Mouse (Mus musculus) megakaryocyte, embryonic 14.5 days (primary cell): Measurements from ENCODE around the gene Thap12. TPM values are rescaled to one million over a fixed set of nuclear protein-coding genes. Genes with fewer than 3 reads are reported as not detected.

Source experiments
- H3K27me3 ChIP-seq: replicated peaks from 2 replicates; pipeline ENCODE3; 2012; ENCODE audit warnings: inconsistent platforms
- H3K36me3 ChIP-seq: replicated peaks from 2 replicates; pipeline ENCODE3; 2012; ENCODE audit warnings: low read length, inconsistent platforms, mixed read lengths
- H3K4me1 ChIP-seq: 2 replicates; pipeline ENCODE4 v1.6.1; 2012; ENCODE audit warnings: inconsistent platforms
- H3K4me3 ChIP-seq: replicated peaks from 2 replicates; pipeline ENCODE3; 2012; ENCODE audit warnings: moderate library complexity, mild to moderate bottlenecking, inconsistent platforms
- H3K9me3 ChIP-seq: 2 replicates; pipeline ENCODE4 v1.6.1; 2012; ENCODE audit warnings: inconsistent platforms
- FLI1 ChIP-seq: IDR thresholded peaks from 2 replicates; pipeline ENCODE4 v1.6.1; 2012; ENCODE audit warnings: low read length, inconsistent platforms, mixed read lengths
- GATA1 ChIP-seq: IDR thresholded peaks from 3 replicates; pipeline ENCODE4 v1.6.1; 2012; ENCODE audit warnings: mixed read lengths, low read length, inconsistent platforms, borderline replicate concordance
- polyA plus RNA-seq: library from polyadenylated mRNA; stranded (reverse); fragments of >175 nt; gene quantifications from 2 replicates; pipeline ENCODE4 v1.2.3, GENCODE M21; 2012; ENCODE audit warnings: low replicate concordance; ENCODE audit not compliant: insufficient read depth

The Thap12 gene
- polyA plus RNA-seq, 1 experiment, result 2.0 TPM

- Histone ChIP-seq H3K4me1 (peaks cover 30% of the 10 kb centered on the region), H3K36me3 (no peaks in the 10 kb centered on the region), H3K4me3 (peak overlapping the region; percentile 31), H3K27me3 (no peaks in the 10 kb centered on the region), H3K9me3 (no peaks in the 10 kb centered on the region)
- TF ChIP-seq FLI1, result no peak
- TF ChIP-seq GATA1, result no peak
These were observed 8.9 kb upstream of the Thap12 start for GRCm38 (mm10) chr7:98694046-98694445.

GRCm38 (mm10) chr7:98697496-98697895, 5.4 kb upstream of the Thap12 start:
- Histone ChIP-seq H3K36me3 (peaks cover 14% of the 10 kb centered on the region), H3K4me1 (peaks cover 36% of the 10 kb centered on the region), H3K9me3 (no peaks in the 10 kb centered on the region), H3K4me3 (no peak overlapping the region), H3K27me3 (no peaks in the 10 kb centered on the region)
- TF ChIP-seq GATA1 (no peak), FLI1 (no peak)

- no peaks in the 10 kb centered on the region for H3K9me3 ChIP-seq
- TF ChIP-seq FLI1 (no peak), GATA1 (no peak)
- no peak overlapping the region for H3K4me3 ChIP-seq
- H3K36me3 ChIP-seq, result peaks cover 14% of the 10 kb centered on the region
- peaks cover 31% of the 10 kb centered on the region for H3K4me1 ChIP-seq
- no peaks in the 10 kb centered on the region for H3K27me3 ChIP-seq
These were observed 4.9 kb upstream of the Thap12 start for GRCm38 (mm10) chr7:98698041-98698440.

- Histone ChIP-seq H3K27me3 (no peaks in the 10 kb centered on the region), H3K9me3 (no peaks in the 10 kb centered on the region), H3K4me3 (no peak overlapping the region), H3K4me1 (peaks cover 26% of the 10 kb centered on the region), H3K36me3 (peaks cover 14% of the 10 kb centered on the region)
- TF ChIP-seq FLI1, result no peak
- TF ChIP-seq GATA1, result no peak
These were observed 4.3 kb upstream of the Thap12 start for GRCm38 (mm10) chr7:98698590-98698989.

GRCm38 (mm10) chr7:98701771-98702170, 1.1 kb upstream of the Thap12 start:
- H3K36me3 ChIP-seq, result peaks cover 14% of the 10 kb centered on the region
- TF ChIP-seq GATA1, result no peak
- TF ChIP-seq FLI1, result no peak
- H3K9me3 ChIP-seq, result no peaks in the 10 kb centered on the region
- H3K4me3 ChIP-seq, result peak overlapping the region; percentile 94
- H3K27me3 ChIP-seq, result no peaks in the 10 kb centered on the region
- H3K4me1 ChIP-seq, result peaks cover 35% of the 10 kb centered on the region

- TF ChIP-seq GATA1 (no peak), FLI1 (no peak)
These were observed 520 bp downstream of the Thap12 start for GRCm38 (mm10) chr7:98703365-98703881.

GRCm38 (mm10) chr7:98704276-98704675, 1.4 kb downstream of the Thap12 start:
- TF ChIP-seq FLI1, result no peak
- TF ChIP-seq GATA1, result no peak
- peaks cover 32% of the 10 kb centered on the region for H3K4me1 ChIP-seq
- H3K27me3 ChIP-seq, result no peaks in the 10 kb centered on the region
- peaks cover 17% of the 10 kb centered on the region for H3K36me3 ChIP-seq
- no peaks in the 10 kb centered on the region for H3K9me3 ChIP-seq
- H3K4me3 ChIP-seq, result peak overlapping the region; percentile 94

More at GRCm38 (mm10) chr7:98703365-98703881, 520 bp downstream of the Thap12 start:
- Histone ChIP-seq H3K4me3 (peak overlapping the region; percentile 94), H3K4me1 (peaks cover 32% of the 10 kb centered on the region), H3K9me3 (no peaks in the 10 kb centered on the region), H3K36me3 (peaks cover 14% of the 10 kb centered on the region), H3K27me3 (no peaks in the 10 kb centered on the region)

GRCm38 (mm10) chr7:98713661-98714060, 10.8 kb downstream of the Thap12 start:
- TF ChIP-seq FLI1 (no peak), GATA1 (no peak)
- peaks cover 89% of the 10 kb centered on the region for H3K36me3 ChIP-seq

GRCm38 (mm10) chr7:98717438-98717837, 14.5 kb downstream of the Thap12 start:
- Histone ChIP-seq H3K4me3 (no peak overlapping the region), H3K4me1 (peaks cover 4% of the 10 kb centered on the region), H3K27me3 (peaks cover 4% of the 10 kb centered on the region), H3K9me3 (no peaks in the 10 kb centered on the region), H3K36me3 (peaks cover 54% of the 10 kb centered on the region)
- TF ChIP-seq GATA1, result no peak
- TF ChIP-seq FLI1, result no peak

More at GRCm38 (mm10) chr7:98713661-98714060, 10.8 kb downstream of the Thap12 start:
- Histone ChIP-seq H3K27me3 (no peaks in the 10 kb centered on the region), H3K4me1 (peaks cover 4% of the 10 kb centered on the region), H3K9me3 (no peaks in the 10 kb centered on the region), H3K4me3 (no peak overlapping the region)

- Histone ChIP-seq H3K4me1 (peaks cover 4% of the 10 kb centered on the region), H3K4me3 (no peak overlapping the region), H3K27me3 (peaks cover 14% of the 10 kb centered on the region), H3K9me3 (no peaks in the 10 kb centered on the region), H3K36me3 (peaks cover 31% of the 10 kb centered on the region)
- TF ChIP-seq FLI1 (no peak), GATA1 (no peak)
These were observed 16.9 kb downstream of the Thap12 start for GRCm38 (mm10) chr7:98719761-98720160.
